Mouse (Mus musculus): ENCODE measurements around the gene Chchd2.

- TF ChIP-seq CTCF (IDR thresholded peaks at IDR 0.05; ENCODE audit: low read depth) (no peak), EP300 (IDR thresholded peaks at IDR 0.05; ENCODE audit: low read depth) (no peak)
Measured at GRCm38 (mm10) chr5:129918065-129918651, 30.9 kb upstream of the Chchd2 start.
